Mouse (Mus musculus): ENCODE measurements around the gene Lrrc10b. TPM values are rescaled to one million over a fixed set of nuclear protein-coding genes. Genes with fewer than 3 reads are reported as not detected.

Lrrc10b gene
- polyA plus RNA-seq, 1 experiment from 2014 or later: 0.91 TPM

Other genes starting within 250 kb of the Lrrc10b start
- 3.9 and 6.4 TPM in 2 replicates for gene Myrf, start 216.7 kb downstream of the Lrrc10b start, polyA plus RNA-seq (2014; fragmentation: Nextera tagmentation; extraction: Ambion mirVana)
- 2.2 and 3.0 TPM in 2 replicates for gene Dagla, start 152.6 kb downstream of the Lrrc10b start, polyA plus RNA-seq (2014; fragmentation: Nextera tagmentation; extraction: Ambion mirVana)
- 2.1 and 2.3 TPM in 2 replicates for gene Syt7, start 68.4 kb downstream of the Lrrc10b start, polyA plus RNA-seq (2014; fragmentation: Nextera tagmentation; extraction: Ambion mirVana)
- gene Ppp1r32, start 25.5 kb upstream of the Lrrc10b start, polyA plus RNA-seq (2014; fragmentation: Nextera tagmentation; extraction: Ambion mirVana): not detected in 2 replicates
- 40.7 and 63.0 TPM in 2 replicates for gene Cpsf7, start 67.8 kb upstream of the Lrrc10b start, polyA plus RNA-seq (2014; fragmentation: Nextera tagmentation; extraction: Ambion mirVana)
- 65.1 and 65.6 TPM in 2 replicates for gene Sdhaf2, start 68.7 kb upstream of the Lrrc10b start, polyA plus RNA-seq (2014; fragmentation: Nextera tagmentation; extraction: Ambion mirVana)
- gene Tmem216, start 98.8 kb upstream of the Lrrc10b start, polyA plus RNA-seq (2014; fragmentation: Nextera tagmentation; extraction: Ambion mirVana): 57.6 and 67.5 TPM in 2 replicates
- 10.5 and 14.1 TPM in 2 replicates for gene Cyb561a3, start 119.7 kb upstream of the Lrrc10b start, polyA plus RNA-seq (2014; fragmentation: Nextera tagmentation; extraction: Ambion mirVana)
- 57.9 and 59.2 TPM in 2 replicates for gene Tmem138, start 119.9 kb upstream of the Lrrc10b start, polyA plus RNA-seq (2014; fragmentation: Nextera tagmentation; extraction: Ambion mirVana)
- gene Ddb1, start 147.9 kb upstream of the Lrrc10b start, polyA plus RNA-seq (2014; fragmentation: Nextera tagmentation; extraction: Ambion mirVana): 238 and 353 TPM in 2 replicates
- 21.5 and 30.0 TPM in 2 replicates for gene Tkfc, start 148.2 kb upstream of the Lrrc10b start, polyA plus RNA-seq (2014; fragmentation: Nextera tagmentation; extraction: Ambion mirVana)
- 1.2 and 2.0 TPM in 2 replicates for gene Vwce, start 176.7 kb upstream of the Lrrc10b start, polyA plus RNA-seq (2014; fragmentation: Nextera tagmentation; extraction: Ambion mirVana)
- not detected in 2 replicates for gene Pga5, start 220.6 kb upstream of the Lrrc10b start, polyA plus RNA-seq (2014; fragmentation: Nextera tagmentation; extraction: Ambion mirVana)
- gene Vps37c, start 231.3 kb upstream of the Lrrc10b start, polyA plus RNA-seq (2014; fragmentation: Nextera tagmentation; extraction: Ambion mirVana): 18.9 and 31.7 TPM in 2 replicates